Mouse (Mus musculus) liver, embryonic 11.5 days (tissue): ENCODE results near the gene Gdpgp1. TPM values are rescaled to one million over a fixed set of nuclear protein-coding genes. Genes with fewer than 3 reads are reported as not detected.

Experiments
- ATAC-seq: fragments of 200-750 bp; cut with Nextera tagmentation; replicated peaks from 2 replicates; pipeline ENCODE4 v1.8.0; 2017; ENCODE audit warnings: moderate number of reproducible peaks, mild to moderate bottlenecking, moderate TSS enrichment, moderate library complexity; ENCODE audit not compliant: low FRiP score
- DNase-seq: peaks from one replicate; pipeline ENCODE4 v3.0.0-alpha.2; 2017; ENCODE audit warnings: low spot score
- H3K27ac ChIP-seq: fragments of 300-500 bp; sonication (generic); 2 replicates; pipeline ENCODE4 v1.5.1; 2014; ENCODE audit warnings: mild to moderate bottlenecking, low read depth, low read length, control low read depth
- H3K27me3 ChIP-seq: fragments of 300-500 bp; sonication (generic); replicated peaks from 2 replicates; pipeline ENCODE4 v1.6.1; 2014; ENCODE audit warnings: low read length, mixed read lengths; ENCODE audit not compliant: control insufficient read depth, insufficient read depth
- H3K36me3 ChIP-seq: fragments of 300-500 bp; sonication (generic); 2 replicates; pipeline ENCODE4 v1.6.1; 2014; ENCODE audit warnings: mild to moderate bottlenecking, low read length, moderate library complexity, mixed read lengths; ENCODE audit not compliant: control insufficient read depth, insufficient read depth
- H3K4me1 ChIP-seq: fragments of 300-500 bp; sonication (generic); replicated peaks from 2 replicates; pipeline ENCODE4 v1.6.1; 2014; ENCODE audit warnings: low read length, mixed read lengths; ENCODE audit not compliant: control insufficient read depth, insufficient read depth
- H3K4me2 ChIP-seq: fragments of 300-500 bp; sonication (generic); 2 replicates; pipeline ENCODE4 v1.6.1; 2014; ENCODE audit warnings: mild to moderate bottlenecking, control low read depth, moderate library complexity
- H3K4me3 ChIP-seq: fragments of 300-500 bp; sonication (generic); 2 replicates; pipeline ENCODE4 v1.5.1; 2014; ENCODE audit warnings: low read depth, low read length, control low read depth
- H3K9ac ChIP-seq: fragments of 300-500 bp; sonication (generic); 2 replicates; pipeline ENCODE4 v1.6.1; 2014; ENCODE audit warnings: low read depth, low read length, control low read depth
- H3K9me3 ChIP-seq: fragments of 300-500 bp; sonication (generic); 2 replicates; pipeline ENCODE4 v1.6.1; 2016; ENCODE audit warnings: low read length, inconsistent platforms, mixed read lengths; ENCODE audit not compliant: control insufficient read depth
- WGBS: fragments of 180-500 bp; shearing (Covaris S2); extraction: QIAGEN DNeasy Blood & Tissue Kit; methylation state at CpG from one replicate; pipeline ENCODE4 v1.1.7; 2014; 5-methylcytosine and 5-hydroxymethylcytosine counted together
- polyA plus RNA-seq: library from polyadenylated mRNA; unstranded; fragments of >200 nt; fragmentation: Nextera tagmentation; extraction: Ambion mirVana; gene quantifications from 2 replicates; pipeline ENCODE4 v1.2.1, GENCODE M21; 2014

Gdpgp1 gene
- polyA plus RNA-seq, 1 experiment from 2014 or later = 7.4 TPM

GRCm38 (mm10) chr7:80252437-80252836 lies 19.8 kb downstream of the Gdpgp1 start:
- no peak overlapping the region for H3K27ac ChIP-seq
- H3K9me3 ChIP-seq = no peaks in the 10 kb centered on the region
- H3K9ac ChIP-seq = no peak overlapping the region
- 82% methylated on average over 7 of the region's 7 CpGs for WGBS
- H3K4me3 ChIP-seq = no peak overlapping the region
- DNase-seq (no peak), ATAC-seq (no peak)
- no peaks in the 10 kb centered on the region for H3K36me3 ChIP-seq
- no peak overlapping the region for H3K4me2 ChIP-seq
- peaks cover 5% of the 10 kb centered on the region for H3K4me1 ChIP-seq
- H3K27me3 ChIP-seq = no peaks in the 10 kb centered on the region

- H3K4me2 ChIP-seq = no peak overlapping the region
- H3K36me3 ChIP-seq = no peaks in the 10 kb centered on the region
- DNase-seq = no peak
- no peak for ATAC-seq
- WGBS = 56% methylated on average over 11 of the region's 11 CpGs
- H3K4me1 ChIP-seq = peaks cover 5% of the 10 kb centered on the region
- no peaks in the 10 kb centered on the region for H3K9me3 ChIP-seq
- no peak overlapping the region for H3K4me3 ChIP-seq
- H3K9ac ChIP-seq = no peak overlapping the region
- no peak overlapping the region for H3K27ac ChIP-seq
- no peaks in the 10 kb centered on the region for H3K27me3 ChIP-seq
These were observed 20.2 kb downstream of the Gdpgp1 start for GRCm38 (mm10) chr7:80252886-80253285.

- no peaks in the 10 kb centered on the region for H3K9me3 ChIP-seq
- H3K4me2 ChIP-seq = no peak overlapping the region
- DNase-seq (no peak), ATAC-seq (no peak)
- H3K9ac ChIP-seq = no peak overlapping the region
- H3K27me3 ChIP-seq = 0 out of 2 replicates have a peak, but pooled peaks cover 3% of the 10 kb centered on the region
- 56% methylated on average over 2 of the region's 2 CpGs for WGBS
- H3K27ac ChIP-seq = no peak overlapping the region
- peaks cover 10% of the 10 kb centered on the region for H3K4me1 ChIP-seq
- H3K4me3 ChIP-seq = no peak overlapping the region
- no peaks in the 10 kb centered on the region for H3K36me3 ChIP-seq
These were observed 23.3 kb downstream of the Gdpgp1 start for GRCm38 (mm10) chr7:80255981-80256380.

- ATAC-seq = no peak
- Histone ChIP-seq H3K9ac (no peak overlapping the region), H3K4me3 (no peak overlapping the region), H3K9me3 (no peaks in the 10 kb centered on the region), H3K4me2 (no peak overlapping the region), H3K4me1 (peaks cover 16% of the 10 kb centered on the region), H3K36me3 (no peaks in the 10 kb centered on the region), H3K27ac (no peak overlapping the region), H3K27me3 (0 out of 2 replicates have a peak, but pooled peaks cover 3% of the 10 kb centered on the region)
- no peak for DNase-seq
- 53% methylated on average over 2 of the region's 2 CpGs for WGBS
These were observed 25.0 kb downstream of the Gdpgp1 start for GRCm38 (mm10) chr7:80257706-80258105.

- Histone ChIP-seq H3K36me3 (peaks cover 11% of the 10 kb centered on the region), H3K9ac (peak within 1 kb of the TSS; percentile 91), H3K9me3 (no peaks in the 10 kb centered on the region), H3K27ac (peak within 1 kb of the TSS; percentile 82), H3K4me3 (peak within 1 kb of the TSS; percentile 91), H3K4me1 (peaks cover 11% of the 10 kb centered on the region), H3K4me2 (peak within 1 kb of the TSS; percentile 83), H3K27me3 (0 out of 2 replicates have a peak, but pooled peaks cover 3% of the 10 kb centered on the region)
- ATAC-seq (peak; percentile 89), DNase-seq (peak; percentile 84)
- 22% methylated on average over 40 of the region's 40 CpGs for whole genome bisulfite sequencing
These were observed 28.1 kb downstream of the Gdpgp1 start, which contains the start of gene Ngrn for GRCm38 (mm10) chr7:80260625-80261371. Ngrn (plus strand) TSS chr7:80261215.

- no peak for DNase-seq
- 0 out of 2 replicates have a peak, but pooled peaks cover 3% of the 10 kb centered on the region for H3K27me3 ChIP-seq
- H3K27ac ChIP-seq = peak overlapping the region; percentile 82
- ATAC-seq = peak; percentile 75
- 1% methylated on average over 32 of the region's 32 CpGs for WGBS
- peak overlapping the region; percentile 91 for H3K9ac ChIP-seq
- H3K9me3 ChIP-seq = no peaks in the 10 kb centered on the region
- peak overlapping the region; percentile 83 for H3K4me2 ChIP-seq
- H3K4me3 ChIP-seq = peak overlapping the region; percentile 91
- H3K36me3 ChIP-seq = peaks cover 14% of the 10 kb centered on the region
- H3K4me1 ChIP-seq = peaks cover 11% of the 10 kb centered on the region
These were observed 28.8 kb downstream of the Gdpgp1 start for GRCm38 (mm10) chr7:80261372-80261990.

GRCm38 (mm10) chr7:80264606-80265005 lies 31.9 kb downstream of the Gdpgp1 start:
- Histone ChIP-seq H3K4me3 (no peak overlapping the region), H3K27me3 (no peaks in the 10 kb centered on the region), H3K9ac (no peak overlapping the region), H3K4me1 (peaks cover 18% of the 10 kb centered on the region), H3K4me2 (no peak overlapping the region), H3K9me3 (no peaks in the 10 kb centered on the region), H3K36me3 (peaks cover 17% of the 10 kb centered on the region), H3K27ac (no peak overlapping the region)
- DNase-seq (no peak), ATAC-seq (no peak)
- 95% methylated on average over 12 of the region's 12 CpGs for WGBS

GRCm38 (mm10) chr7:80267764-80268163 lies 35.1 kb downstream of the Gdpgp1 start:
- no peak overlapping the region for H3K9ac ChIP-seq
- H3K9me3 ChIP-seq = no peaks in the 10 kb centered on the region
- ATAC-seq = no peak
- H3K4me2 ChIP-seq = no peak overlapping the region
- no peaks in the 10 kb centered on the region for H3K27me3 ChIP-seq
- peaks cover 12% of the 10 kb centered on the region for H3K4me1 ChIP-seq
- 71% methylated on average over 1 of the region's 1 CpGs for WGBS
- no peak overlapping the region for H3K4me3 ChIP-seq
- H3K27ac ChIP-seq = no peak overlapping the region
- DNase-seq = no peak
- peaks cover 20% of the 10 kb centered on the region for H3K36me3 ChIP-seq
